Mouse (Mus musculus): ENCODE data around the gene Zfp120.

DNA sequence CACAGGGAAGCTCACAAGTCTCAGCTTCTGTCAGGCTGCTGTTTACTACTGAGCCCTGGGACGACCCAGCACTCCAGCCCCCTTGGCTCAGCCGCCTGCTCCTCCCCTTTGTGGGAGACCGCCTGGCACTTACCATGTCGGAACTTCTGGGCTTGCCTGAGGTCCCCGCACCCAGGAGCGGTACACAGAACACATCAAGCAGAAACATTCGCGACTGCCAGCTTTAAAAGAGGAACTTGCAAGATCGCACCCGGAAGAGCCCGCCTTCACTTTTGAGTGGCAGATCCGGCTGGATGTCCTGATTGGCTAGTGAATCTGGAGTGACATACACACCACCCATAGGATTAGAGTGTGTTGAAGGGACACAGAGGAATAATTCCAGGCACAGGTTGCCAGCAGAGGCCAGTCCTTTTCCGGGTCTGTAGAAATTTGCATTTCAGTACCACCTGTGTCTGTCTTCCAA lies at the start of gene Zfp120:
- TF ChIP-seq GATA1 (IDR thresholded peaks at IDR 0.05; ENCODE audit: borderline replicate concordance, low read length) (no peak), FLI1 (IDR thresholded peaks at IDR 0.05; ENCODE audit: low read length) (no peak)

All from megakaryocyte, embryonic 14.5 days (primary cell).